ENCODE assay signal across 37 mouse cellular contexts in the genomic region with DNA sequence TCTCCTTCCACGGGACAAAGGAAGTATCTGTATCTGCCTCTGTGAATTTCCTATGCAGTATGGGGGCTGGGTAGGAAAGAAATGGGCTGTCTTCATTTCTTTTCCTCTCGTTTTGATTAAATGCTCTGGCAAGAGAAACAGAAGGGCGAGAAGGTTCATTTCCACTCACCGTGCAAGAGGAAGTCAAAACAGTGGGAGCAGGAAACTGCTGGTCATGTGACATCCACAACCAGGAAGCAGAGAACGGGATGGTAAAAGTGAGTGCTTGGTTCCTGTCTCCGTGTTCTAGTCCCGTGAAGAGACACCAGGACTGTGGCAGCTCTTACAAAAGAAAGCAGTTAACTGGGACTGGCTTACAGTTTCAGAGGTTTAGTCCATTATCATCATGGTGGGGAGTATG. TPM values are rescaled to one million over a fixed set of nuclear protein-coding genes. Genes with fewer than 3 reads are reported as not detected.
"Had no signal": no experiment of that assay in that cellular context is flagged by ENCODE, and none has a peak within 500 bp of the region (broad histone marks: within the 10 kb centered on the region; RNA-seq: fewer than 3 reads in every experiment).

No protein-coding gene starts in this region.

- H3K4me1 ChIP-seq: embryonic facial prominence, embryonic 10.5 days; embryonic facial prominence, embryonic 12.5 days; embryonic facial prominence, embryonic 13.5 days; embryonic facial prominence, embryonic 15.5 days; forebrain, embryonic 10.5 days; forebrain, embryonic 12.5 days; forebrain, embryonic 13.5 days; forebrain, embryonic 15.5 days had no signal

- H3K4me2 ChIP-seq: embryonic facial prominence, embryonic 12.5 days; embryonic facial prominence, embryonic 13.5 days; embryonic facial prominence, embryonic 15.5 days; forebrain, embryonic 12.5 days; forebrain, embryonic 13.5 days; forebrain, embryonic 15.5 days had no signal

- H3K36me3 ChIP-seq: embryonic facial prominence, embryonic 10.5 days; embryonic facial prominence, embryonic 12.5 days; embryonic facial prominence, embryonic 13.5 days; embryonic facial prominence, embryonic 15.5 days; forebrain, embryonic 10.5 days; forebrain, embryonic 12.5 days; forebrain, embryonic 15.5 days had no signal

- H3K9me3 ChIP-seq: embryonic facial prominence, embryonic 10.5 days; embryonic facial prominence, embryonic 12.5 days; embryonic facial prominence, embryonic 13.5 days; embryonic facial prominence, embryonic 15.5 days; forebrain, embryonic 10.5 days; forebrain, embryonic 12.5 days; forebrain, embryonic 13.5 days; forebrain, embryonic 15.5 days had no signal

- H3K4me3 ChIP-seq: embryonic facial prominence, embryonic 10.5 days; embryonic facial prominence, embryonic 12.5 days; embryonic facial prominence, embryonic 13.5 days; embryonic facial prominence, embryonic 15.5 days; erythroblast, embryonic 14.5 days; forebrain, embryonic 10.5 days; forebrain, embryonic 12.5 days; forebrain, embryonic 13.5 days; forebrain, embryonic 15.5 days; gastrocnemius, adult 2 months; heart, adult 2 months had no signal

- H3K27me3 ChIP-seq: embryonic facial prominence, embryonic 12.5 days; embryonic facial prominence, embryonic 13.5 days; embryonic facial prominence, embryonic 15.5 days; forebrain, embryonic 12.5 days; forebrain, embryonic 13.5 days; forebrain, embryonic 15.5 days had no signal

- H3K27ac ChIP-seq: embryonic facial prominence, embryonic 10.5 days; embryonic facial prominence, embryonic 12.5 days; embryonic facial prominence, embryonic 13.5 days; embryonic facial prominence, embryonic 15.5 days; forebrain, embryonic 10.5 days; forebrain, embryonic 12.5 days; forebrain, embryonic 13.5 days; forebrain, embryonic 15.5 days; gastrocnemius, adult 2 months; heart, adult 2 months had no signal

- DNase-seq: cerebellum, adult 9-10 months; cerebellum, adult 9-11 months; cerebellum, postnatal 10 days; cerebellum, postnatal 14 days; cerebellum, postnatal 25 days; cerebellum, postnatal 36 days; embryo, embryonic 11 days; forebrain, postnatal 0 days; gastrocnemius, adult 2 months; gastrocnemius, postnatal 10 days; gastrocnemius, postnatal 14 days; gastrocnemius, postnatal 25 days; gastrocnemius, postnatal 36 days; heart, adult 11 months; heart, adult 18-20 months; heart, adult 2 months had no signal

- H3K9ac ChIP-seq: embryonic facial prominence, embryonic 12.5 days; embryonic facial prominence, embryonic 13.5 days; embryonic facial prominence, embryonic 15.5 days; forebrain, embryonic 12.5 days; forebrain, embryonic 13.5 days; forebrain, embryonic 15.5 days; forebrain, postnatal 0 days had no signal

RNA-seq across cellular contexts. Expression of gene Krt9, which starts 11.3 kb away (rescaled TPM):
- total RNA-seq: common myeloid progenitor, adult 5-6 weeks; forebrain, postnatal 0 days; gastrocnemius, adult 18-20 months; gastrocnemius, adult 2 months; gastrocnemius, adult 8-10 months; gastrocnemius, postnatal 10 days; gastrocnemius, postnatal 14 days; gastrocnemius, postnatal 25 days; gastrocnemius, postnatal 36 days; granulocyte monocyte progenitor cell, adult 5-6 weeks; heart, adult 18-20 months; heart, adult 2 months; heart, adult 8-10 months had no signal
- polyA plus RNA-seq: embryonic facial prominence, embryonic 10.5 days; embryonic facial prominence, embryonic 11.5 days; embryonic facial prominence, embryonic 12.5 days; embryonic facial prominence, embryonic 13.5 days; embryonic facial prominence, embryonic 14.5 days; embryonic facial prominence, embryonic 15.5 days; erythroblast, embryonic 14.5 days; forebrain, embryonic 10.5 days; forebrain, embryonic 11.5 days; forebrain, embryonic 12.5 days; forebrain, embryonic 13.5 days; forebrain, embryonic 14.5 days; forebrain, embryonic 15.5 days; forebrain, embryonic 16.5 days; heart, adult 2 months had no signal

RNA-seq across cellular contexts. Expression of gene Krt14, which starts 25.6 kb away (rescaled TPM):
- total RNA-seq: common myeloid progenitor, adult 5-6 weeks; gastrocnemius, adult 18-20 months; gastrocnemius, adult 2 months; gastrocnemius, adult 8-10 months; gastrocnemius, postnatal 10 days; gastrocnemius, postnatal 14 days; gastrocnemius, postnatal 25 days; gastrocnemius, postnatal 36 days; granulocyte monocyte progenitor cell, adult 5-6 weeks; heart, adult 18-20 months had no signal
- polyA plus RNA-seq: cortical plate, adult 2 months; forebrain, embryonic 14.5 days had no signal

RNA-seq across cellular contexts. Expression of gene Krt19, which starts 33.3 kb away (rescaled TPM):
- total RNA-seq: common myeloid progenitor, adult 5-6 weeks; granulocyte monocyte progenitor cell, adult 5-6 weeks had no signal
- polyA plus RNA-seq: erythroblast, embryonic 14.5 days had no signal

RNA-seq across cellular contexts. Expression of gene Krt15, which starts 46.0 kb away (rescaled TPM):
- total RNA-seq: common myeloid progenitor, adult 5-6 weeks; forebrain, postnatal 0 days; gastrocnemius, adult 18-20 months; gastrocnemius, adult 2 months; gastrocnemius, adult 8-10 months; gastrocnemius, postnatal 10 days; gastrocnemius, postnatal 14 days; gastrocnemius, postnatal 25 days; gastrocnemius, postnatal 36 days; granulocyte monocyte progenitor cell, adult 5-6 weeks had no signal
- polyA plus RNA-seq: cortical plate, adult 2 months; forebrain, embryonic 16.5 days; frontal cortex, adult 2 months had no signal
